In genomic region chr17:73377778-73378484, GRCm38 (mm10) we compare ENCODE assay signal across 28 mouse cellular contexts. TPM values are rescaled to one million over a fixed set of nuclear protein-coding genes. Genes with fewer than 3 reads are reported as not detected.
DNase-seq lines count a peak whose midpoint lies in the region; ATAC-seq and TF ChIP-seq lines count a peak whose summit lies in the region.
"Had no signal": no experiment of that assay in that cellular context is flagged by ENCODE, and none has a peak within 500 bp of the region (broad histone marks: within the 10 kb centered on the region; RNA-seq: fewer than 3 reads in every experiment).

No protein-coding gene starts in this region.

- DNase-seq in ES-E14 (ENCODE audit: low read depth, low spot score) (peak; percentile 3), Patski (ENCODE audit: low read depth, low spot score) (peak; percentile 62)
- DNase-seq in adrenal gland, postnatal 25 days: peak; percentile 48
- no peak for DNase-seq in kidney, adult 2 months
- DNase-seq in embryo, embryonic 11 days: no peak
- DNase-seq in hindbrain, postnatal 0 days (ENCODE audit: low spot score): no peak
- DNase-seq: cerebellum, adult 9-11 months; gastrocnemius, postnatal 36 days; heart, adult 2 months; kidney, adult 18-20 months; kidney, postnatal 10 days had no signal

- no peak overlapping the region for H3K9ac ChIP-seq in ES-E14 (ENCODE audit: insufficient read depth, low read depth, low read length, poor library complexity, severe bottlenecking)
- H3K9ac ChIP-seq in hindbrain, postnatal 0 days (replicated peaks; ENCODE audit: low read length): no peak overlapping the region
- H3K9ac ChIP-seq: forebrain, embryonic 12.5 days; hindbrain, embryonic 15.5 days; midbrain, embryonic 15.5 days; neural tube, embryonic 13.5 days had no signal

- no peak for TF ChIP-seq CTCF in Patski (IDR thresholded peaks at IDR 0.05)
- TF ChIP-seq CTCF in small intestine, adult 2 months (IDR thresholded peaks at IDR 0.05; ENCODE audit: extremely low read depth, insufficient read length, insufficient replicate concordance, low read depth, low read length): no peak
- no peak for TF ChIP-seq CTCF in kidney, adult 2 months (conservative IDR thresholded peaks at IDR 0.05; ENCODE audit: insufficient read depth, insufficient read length, low read depth, low read length)
- no peak for TF ChIP-seq CTCF in hindbrain, postnatal 0 days (IDR thresholded peaks at IDR 0.05; ENCODE audit: low read depth)

- no peaks in the 10 kb centered on the region for H3K36me3 ChIP-seq in ES-E14 (ENCODE audit: control insufficient read depth, insufficient read depth, low read length, poor library complexity, severe bottlenecking)
- H3K36me3 ChIP-seq in small intestine, adult 2 months (ENCODE audit: control insufficient read depth, insufficient read depth, low read length): 0 out of 2 replicates have a peak, but pooled peaks cover 1% of the 10 kb centered on the region
- H3K36me3 ChIP-seq in kidney, adult 2 months (ENCODE audit: control insufficient read depth, insufficient read depth, low read length): no peaks in the 10 kb centered on the region
- H3K36me3 ChIP-seq in hindbrain, postnatal 0 days (ENCODE audit: insufficient read depth, low read length): no peaks in the 10 kb centered on the region
- H3K36me3 ChIP-seq: forebrain, embryonic 12.5 days; hindbrain, embryonic 15.5 days; midbrain, embryonic 15.5 days; neural tube, embryonic 13.5 days had no signal

- CTCF ChIA-PET in Patski (lab: Charles Lee): interaction anchor here (0.9 to 1.9 kb wide), 2 partner anchors 9 to 17 kb away, joined by 3 to 7 read pairs; no protein-coding TSS in a partner anchor

- 32% methylated on average over 7 of the region's 7 CpGs for WGBS in small intestine, adult 2 months
- WGBS in kidney, adult 2 months: 48% methylated on average over 7 of the region's 7 CpGs
- 89% methylated on average over 7 of the region's 7 CpGs for WGBS in hindbrain, postnatal 0 days

- no peak overlapping the region for H3K4me3 ChIP-seq in ES-E14 (ENCODE audit: insufficient read depth in 1 of 2, low read depth in 1 of 2, low read length in 2 of 2, poor library complexity in 1 of 2, severe bottlenecking in 1 of 2)
- no peak overlapping the region for H3K4me3 ChIP-seq in small intestine, adult 2 months (ENCODE audit: low read depth, low read length)
- H3K4me3 ChIP-seq in kidney, adult 2 months (ENCODE audit: insufficient read depth, low read depth, low read length): no peak overlapping the region
- H3K4me3 ChIP-seq in hindbrain, postnatal 0 days (ENCODE audit: low read length): no peak overlapping the region
- H3K4me3 ChIP-seq: forebrain, embryonic 12.5 days; heart, adult 2 months; hindbrain, embryonic 15.5 days; midbrain, embryonic 15.5 days; neural tube, embryonic 13.5 days had no signal

- ATAC-seq in Patski: peak; percentile 91
- ATAC-seq in hindbrain, postnatal 0 days: no peak
- ATAC-seq: midbrain, embryonic 15.5 days had no signal

- no peak overlapping the region for H3K4me2 ChIP-seq in hindbrain, postnatal 0 days (ENCODE audit: low read depth, low read length)
- H3K4me2 ChIP-seq: forebrain, embryonic 12.5 days; hindbrain, embryonic 15.5 days; midbrain, embryonic 15.5 days; neural tube, embryonic 13.5 days had no signal

- POLR2A ChIA-PET in Patski (lab: Charles Lee): no interaction called here

- TF ChIP-seq POLR2A in small intestine, adult 2 months (IDR thresholded peaks at IDR 0.05; ENCODE audit: low read depth, low read length): no peak
- no peak for TF ChIP-seq POLR2A in kidney, adult 2 months (IDR thresholded peaks at IDR 0.05; ENCODE audit: low read depth, low read length)

- no peak overlapping the region for H3K27ac ChIP-seq in ES-E14 (ENCODE audit: insufficient read depth, low read depth, low read length, poor library complexity, severe bottlenecking)
- peak overlapping the region; percentile 87 for H3K27ac ChIP-seq in small intestine, adult 2 months (ENCODE audit: insufficient read depth, low read depth, low read length)
- no peak overlapping the region for H3K27ac ChIP-seq in kidney, adult 2 months (ENCODE audit: insufficient read depth, low read depth, low read length)
- no peak overlapping the region for H3K27ac ChIP-seq in hindbrain, postnatal 0 days
- H3K27ac ChIP-seq: forebrain, embryonic 12.5 days; heart, adult 2 months; hindbrain, embryonic 15.5 days; macrophage; midbrain, embryonic 15.5 days; neural tube, embryonic 13.5 days had no signal

- no peaks in the 10 kb centered on the region for H3K9me3 ChIP-seq in ES-E14 (ENCODE audit: control insufficient read depth, insufficient read depth, low read depth, low read length)
- no peaks in the 10 kb centered on the region for H3K9me3 ChIP-seq in hindbrain, postnatal 0 days (ENCODE audit: low read length)
- H3K9me3 ChIP-seq: forebrain, embryonic 12.5 days; hindbrain, embryonic 15.5 days; midbrain, embryonic 15.5 days; neural tube, embryonic 13.5 days had no signal

- in situ Hi-C loops in ES-E14 (cut with MboI; ENCODE audit: low sequenced_read_pairs in 2 of 2, unreplicated experiment in 2 of 2): no loop called here
- in situ Hi-C loops in Patski (cut with MboI; ENCODE audit: low pct_unique_long_range_greater_than_20kb): no loop called here

- no peaks in the 10 kb centered on the region for H3K27me3 ChIP-seq in Patski
- no peaks in the 10 kb centered on the region for H3K27me3 ChIP-seq in small intestine, adult 2 months (ENCODE audit: control insufficient read depth, insufficient read depth, low read length)
- no peaks in the 10 kb centered on the region for H3K27me3 ChIP-seq in kidney, adult 2 months (replicated peaks; ENCODE audit: control insufficient read depth, insufficient read depth, low read length)
- H3K27me3 ChIP-seq in hindbrain, postnatal 0 days (ENCODE audit: insufficient read depth, low read length): no peaks in the 10 kb centered on the region
- H3K27me3 ChIP-seq: forebrain, embryonic 12.5 days; hindbrain, embryonic 15.5 days; midbrain, embryonic 15.5 days; neural tube, embryonic 13.5 days had no signal

- no peaks in the 10 kb centered on the region for H3K4me1 ChIP-seq in ES-E14 (ENCODE audit: control insufficient read depth in 2 of 2, insufficient read depth in 2 of 2, low read length in 2 of 2, poor library complexity in 1 of 2)
- peaks cover 12% of the 10 kb centered on the region; the same call in 1 of the 2 replicates for H3K4me1 ChIP-seq in small intestine, adult 2 months (ENCODE audit: control insufficient read depth, insufficient read depth, insufficient read length, low read length)
- H3K4me1 ChIP-seq in kidney, adult 2 months (ENCODE audit: control insufficient read depth, insufficient read depth, low read length): no peaks in the 10 kb centered on the region
- H3K4me1 ChIP-seq in hindbrain, postnatal 0 days (ENCODE audit: insufficient read depth, low read length): no peaks in the 10 kb centered on the region
- H3K4me1 ChIP-seq: forebrain, embryonic 12.5 days; hindbrain, embryonic 15.5 days; midbrain, embryonic 15.5 days had no signal

TF ChIP-seq in ES-E14, 5 proteins besides CTCF, POLR2A, EP300 and RAD21:
- no peak for TF ChIP-seq HCFC1 (IDR thresholded peaks at IDR 0.05; ENCODE audit: borderline replicate concordance, insufficient read depth, low read length)
- no peak for TF ChIP-seq ZC3H11A (IDR thresholded peaks at IDR 0.05; ENCODE audit: borderline replicate concordance, low read depth, low read length)
- no peak for TF ChIP-seq ZNF384 (IDR thresholded peaks at IDR 0.05; ENCODE audit: low read depth, low read length)
- TF ChIP-seq CHD2 (IDR thresholded peaks at IDR 0.05; ENCODE audit: low read depth, low read length): no peak
- TF ChIP-seq MAFK (IDR thresholded peaks at IDR 0.05; ENCODE audit: insufficient read depth, low read depth, low read length): no peak
TF ChIP-seq in ES-E14: peak in this region for 0.

RNA-seq across cellular contexts. Expression of gene Capn13, which starts 22.7 kb away (rescaled TPM):
- total RNA-seq in ES-E14 (2012; rRNA removed): not detected in 2 replicates
- polyA plus RNA-seq in Patski (2021): not detected
- not detected in 2 replicates for total RNA-seq in adrenal gland, postnatal 25 days (2021)
- polyA plus RNA-seq in small intestine, adult 2 months (2012; rRNA removed): 3.9 and 6.8 TPM in 2 replicates
- 0.61 and 0.84 TPM in 2 replicates for polyA plus RNA-seq in kidney, adult 2 months (2012; rRNA removed)
- 0.10 TPM in 1 of 2 replicates, not detected in the other for total RNA-seq in hindbrain, postnatal 0 days (2014; rRNA removed)
- polyA plus RNA-seq in hindbrain, postnatal 0 days (2015; fragmentation: Nextera tagmentation; extraction: Ambion mirVana): 0.23 and 0.24 TPM in 2 replicates
- total RNA-seq: adrenal gland, adult 18-20 months; gastrocnemius, adult 18-20 months; gastrocnemius, postnatal 36 days; heart, adult 2 months; hematopoietic stem cell, adult 5-6 weeks; layer of hippocampus, postnatal 14 days; left cerebral cortex, adult 8-10 months had no signal
- polyA plus RNA-seq: cortical plate, adult 2 months; embryonic facial prominence, embryonic 11.5 days; forebrain, embryonic 12.5 days; heart, embryonic 16.5 days; limb, embryonic 11.5 days; liver, embryonic 16.5 days; lung, embryonic 16.5 days; macrophage; midbrain, embryonic 15.5 days had no signal

Comparison
In these comparisons a context has a peak if more than half of its experiments do, and no peak if none do; other contexts are left out.
1. DNase-seq: peak in ES-E14 (single experiment), Patski (single experiment) and adrenal gland, postnatal 25 days (single experiment); none in kidney, adult 2 months (single experiment), embryo, embryonic 11 days (single experiment) and hindbrain, postnatal 0 days (single experiment).